Comparison of ENCODE assay signal across 1 mouse cellular context in the genomic region with DNA sequence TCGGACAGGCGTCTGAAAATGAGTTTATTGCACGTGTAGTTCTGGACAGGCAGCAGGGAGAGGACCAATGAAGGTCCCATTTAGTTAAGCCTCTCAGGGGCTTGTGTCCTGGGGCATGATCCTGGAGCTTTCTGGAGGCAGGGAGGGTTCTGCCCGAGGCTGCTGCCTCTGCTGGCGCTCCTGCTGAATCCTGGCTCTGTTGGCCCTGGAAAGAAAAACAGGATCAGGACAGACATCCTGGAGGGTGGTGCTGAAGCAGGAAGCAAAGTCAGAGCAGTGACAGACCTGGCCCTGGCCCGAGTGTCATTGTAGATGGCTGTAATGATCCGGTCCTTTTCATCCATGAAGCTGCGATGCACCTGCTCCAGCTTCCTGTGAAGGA.
TF ChIP-seq lines count a peak whose summit lies in the region.

No protein-coding gene starts in this region.

TF ChIP-seq in ES-E14, 5 proteins besides CTCF, POLR2A, EP300 and RAD21 (continued from another document):
- TF ChIP-seq MAFK (IDR thresholded peaks at IDR 0.05; ENCODE audit: insufficient read depth, low read depth, low read length) (no peak), ZNF384 (IDR thresholded peaks at IDR 0.05; ENCODE audit: low read depth, low read length) (no peak)
TF ChIP-seq in ES-E14: peak in this region for 0.
